Mouse (Mus musculus) E14TG2a.4 (cell line): Measurements from ENCODE around the gene Kcnh1.

Experiments used
- CTCF ChIP-seq: conservative IDR thresholded peaks from 2 replicates; pipeline ENCODE4 v1.5.1; 2014; ENCODE audit warnings: low read length
- NANOG ChIP-seq: IDR thresholded peaks from 2 replicates; pipeline ENCODE4 v1.6.1; 2014; ENCODE audit warnings: borderline replicate concordance, low read length, mixed read lengths

DNA sequence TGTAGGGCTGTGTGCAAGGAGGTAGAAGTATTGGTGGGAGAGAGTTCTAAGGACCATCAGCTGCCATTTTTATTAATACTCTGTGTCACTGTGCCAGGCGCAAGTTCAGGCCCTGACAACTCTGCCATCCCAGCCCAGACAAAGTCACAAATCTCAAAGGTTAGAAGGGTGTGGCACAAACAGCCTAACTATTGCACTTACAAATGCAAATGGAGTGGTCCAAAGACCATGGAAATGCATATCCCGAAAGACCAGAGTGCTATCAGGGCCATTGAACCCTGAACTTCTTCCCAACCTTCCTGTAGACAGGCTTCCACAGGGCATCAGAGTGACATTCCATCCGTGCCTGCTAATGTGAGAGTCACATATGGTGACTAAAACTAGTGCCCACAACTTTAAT lies 324.8 kb downstream of the Kcnh1 start:
- TF ChIP-seq CTCF (no peak), NANOG (peak; percentile 74; the same call in 1 of the 2 replicates)
